Mouse (Mus musculus) adrenal gland, adult 8-10 months (tissue): ENCODE measurements around the gene Arhgap23. TPM values are rescaled to one million over a fixed set of nuclear protein-coding genes. Genes with fewer than 3 reads are reported as not detected.

ENCODE experiments used
- DNase-seq: peaks from one replicate; pipeline ENCODE4 v3.0.0; 2022
- total RNA-seq, 4 experiments: library from RNA; stranded (reverse); gene quantifications; 2 replicates each; pipeline ENCODE4 v1.2.4; 2022

The Arhgap23 gene
- total RNA-seq, 4 experiments from 2014 or later = 23.3 to 36.4 (median 31.8) TPM

DNA sequence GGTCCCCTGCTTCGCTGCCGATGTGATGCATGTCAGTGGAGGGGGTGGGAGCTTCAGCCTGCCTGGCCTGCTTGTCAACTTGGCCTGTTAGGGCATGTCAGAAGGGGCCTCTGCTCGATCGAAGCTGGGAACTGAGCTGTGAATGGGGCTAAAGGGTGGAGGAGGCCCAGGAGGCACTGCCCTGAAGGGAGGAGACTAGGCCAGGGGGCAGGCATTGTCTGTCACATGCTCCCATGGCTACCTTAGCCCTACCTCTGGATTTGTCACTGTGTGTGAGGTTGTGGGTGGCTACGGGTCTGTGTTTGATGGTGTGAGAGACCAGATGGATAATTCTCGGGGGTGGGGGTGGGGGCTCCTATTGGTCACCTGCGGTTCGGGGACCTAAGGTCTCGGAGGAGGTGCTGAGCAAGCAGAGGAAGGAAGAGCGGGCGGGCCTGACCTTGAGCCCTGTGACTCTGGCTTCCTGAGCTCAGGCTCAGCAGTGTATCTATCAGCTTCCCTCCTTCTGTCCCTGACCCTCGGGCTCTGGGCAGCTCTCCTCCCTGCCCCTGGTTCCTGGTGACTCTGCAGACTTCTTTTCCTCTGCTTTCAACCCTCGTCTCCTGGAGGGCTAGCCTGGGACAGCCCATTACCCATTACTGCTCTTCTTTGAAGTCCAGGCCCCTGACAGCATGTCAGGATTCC, 20.6 kb downstream of the Arhgap23 start:
- peak; percentile 75 for DNase-seq

DNA sequence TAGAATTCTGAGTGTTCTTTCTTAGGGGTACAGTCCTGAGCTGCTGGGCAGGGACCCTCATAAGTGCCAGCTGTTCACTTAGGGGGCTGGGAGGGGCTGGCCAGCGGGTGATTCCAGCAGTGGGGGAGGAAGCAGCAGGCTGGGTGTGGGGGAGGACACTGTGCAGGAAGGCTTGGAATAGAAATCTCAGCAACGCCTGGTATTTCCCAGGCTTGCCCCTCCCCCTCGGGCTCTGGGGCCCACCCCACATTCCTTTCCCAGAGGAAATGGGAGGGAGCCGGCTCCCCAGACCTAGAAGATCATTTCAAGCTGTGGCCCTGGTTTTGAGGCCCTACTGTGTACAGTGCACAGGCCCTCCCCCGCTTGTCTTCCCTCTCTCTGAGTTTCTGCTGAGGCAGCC, 22.4 kb downstream of the Arhgap23 start:
- DNase-seq = peak; percentile 74

DNA sequence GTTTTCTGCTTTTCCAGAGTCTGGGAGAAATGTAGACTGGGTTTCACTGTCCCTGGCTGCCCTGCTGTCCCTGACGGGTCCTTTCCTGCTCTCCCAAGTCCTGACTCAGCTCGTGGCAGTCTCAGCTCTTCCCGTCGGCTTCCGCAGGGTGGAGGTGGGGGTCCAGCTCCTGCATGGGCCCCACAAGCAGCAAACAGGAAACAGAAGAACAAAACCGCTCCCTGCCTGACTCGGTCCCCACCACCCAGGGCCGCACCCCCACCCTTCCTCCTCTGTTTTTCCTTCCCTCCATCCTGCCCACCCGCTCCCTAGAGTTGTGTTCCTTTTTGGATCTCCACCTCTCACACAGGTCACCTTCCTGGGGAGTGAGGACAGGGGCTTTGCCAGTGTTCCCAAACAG, 23.5 kb downstream of the Arhgap23 start:
- DNase-seq = no peak

DNA sequence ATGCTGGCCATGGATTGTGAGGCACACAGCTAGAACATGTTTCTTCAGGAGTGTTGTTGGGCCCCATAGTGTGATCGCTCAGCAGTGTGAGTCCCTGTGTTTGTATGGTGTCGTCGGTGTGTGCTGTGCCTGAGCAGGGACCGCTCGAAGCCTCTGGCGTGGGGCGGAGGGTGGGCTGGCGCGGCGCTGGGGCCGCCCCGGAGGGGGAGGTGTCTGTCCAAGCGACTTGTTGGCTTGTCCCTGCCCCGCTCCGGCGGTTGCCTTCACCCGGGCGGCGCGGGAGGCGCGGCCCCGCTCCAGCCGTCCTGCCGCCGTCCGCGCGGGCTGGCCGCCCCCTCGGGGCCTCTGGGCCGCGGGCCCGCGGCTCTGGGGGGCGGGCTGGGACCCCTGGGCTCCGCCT, 24.6 kb downstream of the Arhgap23 start:
- DNase-seq = peak; percentile 72

DNA sequence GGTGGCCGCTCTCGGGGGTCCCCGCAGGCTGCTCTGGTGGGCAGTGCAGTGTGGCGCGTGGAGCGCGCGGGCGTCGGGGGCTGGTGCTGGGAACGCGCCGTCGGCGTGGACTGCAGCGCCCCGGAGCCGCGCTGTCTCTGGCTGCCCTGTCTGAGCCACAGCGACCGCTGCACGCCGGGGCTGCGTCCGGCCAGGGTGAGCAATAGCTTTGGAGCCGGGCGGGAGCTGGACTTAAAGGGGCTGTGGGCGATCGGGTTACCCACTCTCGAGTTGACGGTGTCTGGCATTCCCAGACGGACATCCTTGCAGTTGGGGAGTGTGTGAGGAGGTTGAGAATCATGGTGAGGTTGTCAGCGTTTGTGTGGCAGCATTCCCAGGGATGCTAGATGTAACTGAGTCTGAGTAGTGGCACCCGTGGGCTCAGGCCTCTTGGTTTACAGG, 25.1 kb downstream of the Arhgap23 start:
- no peak for DNase-seq

DNA sequence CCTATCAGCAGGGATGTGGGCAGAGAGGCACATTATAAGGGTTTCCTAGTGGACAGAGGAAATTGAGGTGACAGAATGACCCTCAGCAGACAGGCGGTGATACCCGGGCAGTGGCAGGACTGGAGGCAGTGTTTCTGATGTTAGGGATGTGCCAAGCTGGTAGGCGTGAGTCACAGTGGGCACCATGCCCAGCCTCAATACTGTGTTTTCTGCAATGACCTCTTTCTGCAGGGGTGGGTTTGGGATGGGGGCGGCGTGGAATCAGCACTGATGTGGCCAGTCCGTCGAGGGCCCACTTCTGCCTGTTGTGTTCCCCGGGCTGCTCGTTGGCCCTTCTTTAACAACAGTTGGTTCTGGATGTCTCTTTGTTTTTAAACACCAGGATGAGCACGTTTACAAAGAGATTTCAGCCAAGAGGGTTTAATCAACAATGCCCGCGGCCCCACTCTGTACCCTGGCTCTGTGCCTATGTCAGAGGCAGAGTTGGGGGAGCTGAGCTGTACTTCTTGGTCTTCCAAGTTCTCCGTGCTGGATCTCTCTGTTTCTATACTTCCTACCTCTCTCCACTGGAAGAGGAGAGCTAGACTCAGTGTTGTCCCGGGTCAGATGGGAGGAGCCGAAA, 25.8 kb downstream of the Arhgap23 start:
- DNase-seq = peak; percentile 79

- no peak for DNase-seq
These were observed 26.4 kb downstream of the Arhgap23 start for GRCm38 (mm10) chr11:97441658-97442125.

DNA sequence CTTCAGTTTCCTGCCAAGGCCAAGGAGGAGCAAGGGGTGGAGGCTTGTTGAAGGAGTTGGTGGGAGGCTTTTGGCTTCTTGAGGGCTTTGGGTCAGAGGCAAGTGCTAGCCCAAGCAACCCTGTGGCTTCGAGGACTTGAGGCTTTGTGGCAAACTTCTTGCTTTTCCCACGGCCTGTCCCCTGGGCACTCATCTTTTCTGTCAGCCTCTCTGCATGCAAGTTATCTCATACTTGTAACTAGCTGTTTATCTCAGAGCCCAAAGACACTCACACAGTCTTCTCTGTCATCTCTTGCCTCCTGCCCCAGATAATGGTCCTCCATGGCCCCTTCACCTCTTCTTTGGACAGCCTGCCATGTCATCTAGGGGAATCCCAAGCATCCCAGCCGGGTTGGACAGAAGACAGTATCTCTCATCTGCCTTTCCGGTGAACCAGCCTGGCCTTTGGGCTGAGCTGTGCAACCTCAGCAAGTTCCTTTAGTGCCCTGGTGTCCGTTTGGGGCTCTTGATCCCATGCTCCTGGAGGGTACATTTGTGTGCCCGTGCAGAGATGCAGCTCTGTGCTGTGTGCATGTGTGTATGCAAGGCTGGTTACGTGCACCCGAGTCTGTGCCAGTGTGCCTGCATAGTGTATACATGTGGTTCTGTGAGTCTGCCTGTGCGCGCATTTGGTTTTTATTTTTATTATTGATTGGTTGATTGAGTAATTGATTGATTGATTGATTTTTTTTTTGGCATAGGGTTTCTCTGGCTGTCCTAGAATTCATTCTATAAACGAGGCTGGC, 27.8 kb downstream of the Arhgap23 start:
- DNase-seq = no peak

DNA sequence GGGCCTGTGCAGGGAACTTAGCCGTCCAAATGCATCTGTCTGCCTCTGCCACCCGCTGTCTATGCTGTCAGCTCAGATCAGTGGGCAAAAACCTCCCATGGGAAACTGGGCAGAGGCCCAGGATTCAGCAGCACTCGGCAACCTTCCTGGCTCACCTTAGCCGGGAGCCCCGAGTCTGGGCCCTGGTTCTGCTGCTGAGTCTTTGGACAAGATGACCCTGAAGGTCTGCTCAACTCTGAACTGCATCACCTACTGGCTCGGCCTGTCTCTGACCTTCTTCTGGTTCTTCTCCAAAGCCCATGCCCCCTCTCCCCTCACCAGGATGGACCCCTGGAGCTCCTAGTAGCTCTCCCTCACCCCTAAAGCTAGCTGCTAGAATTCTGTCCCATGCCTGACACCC, 30.3 kb downstream of the Arhgap23 start:
- DNase-seq = no peak

GRCm38 (mm10) chr11:97445999-97446511, 30.7 kb downstream of the Arhgap23 start:
- DNase-seq = no peak

DNA sequence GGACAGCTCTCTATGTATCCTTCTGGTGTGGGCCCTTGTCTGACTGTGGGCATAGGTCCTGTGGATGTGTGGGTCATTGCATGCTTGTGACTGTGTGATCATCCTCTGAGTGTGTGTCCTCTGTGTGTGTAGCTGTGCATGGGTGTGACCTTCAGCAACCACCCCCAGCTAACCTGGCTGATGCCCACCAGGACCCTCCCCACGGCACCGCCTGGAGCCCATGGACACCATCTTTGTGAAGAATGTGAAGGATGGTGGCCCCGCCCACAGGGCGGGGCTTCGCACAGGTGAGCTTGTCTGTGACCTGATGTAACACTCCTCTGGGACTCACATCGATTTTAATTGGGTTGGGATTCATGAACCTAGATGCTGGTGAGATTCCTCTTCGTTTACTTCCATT, 32.6 kb downstream of the Arhgap23 start:
- no peak for DNase-seq

GRCm38 (mm10) chr11:97448611-97449394, 33.5 kb downstream of the Arhgap23 start:
- DNase-seq = peak; percentile 88

- peak; percentile 89 for DNase-seq
These were observed 34.4 kb downstream of the Arhgap23 start for GRCm38 (mm10) chr11:97449601-97450293.

- peak; percentile 66 for DNase-seq
These were observed 35.1 kb downstream of the Arhgap23 start for GRCm38 (mm10) chr11:97450305-97450922.

DNA sequence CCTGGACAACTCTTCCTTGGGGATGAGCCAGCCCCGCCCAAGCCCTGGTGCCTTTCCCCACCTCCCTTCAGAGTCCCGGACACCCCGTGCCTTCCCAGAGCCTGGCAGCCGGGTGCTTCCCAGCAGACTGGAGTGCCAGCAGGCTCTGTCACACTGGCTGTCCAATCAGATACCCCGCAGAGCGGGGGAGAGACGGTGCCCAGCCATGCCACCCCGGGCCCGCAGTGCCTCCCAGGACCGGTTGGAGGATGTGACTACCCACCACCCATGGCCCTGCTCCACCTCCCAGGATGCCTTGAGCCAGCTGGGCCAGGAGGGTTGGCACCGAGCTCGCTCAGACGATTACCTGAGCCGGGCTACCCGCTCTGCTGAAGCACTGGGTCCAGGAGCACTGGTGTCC, 36.3 kb downstream of the Arhgap23 start:
- DNase-seq = peak; percentile 23

DNA sequence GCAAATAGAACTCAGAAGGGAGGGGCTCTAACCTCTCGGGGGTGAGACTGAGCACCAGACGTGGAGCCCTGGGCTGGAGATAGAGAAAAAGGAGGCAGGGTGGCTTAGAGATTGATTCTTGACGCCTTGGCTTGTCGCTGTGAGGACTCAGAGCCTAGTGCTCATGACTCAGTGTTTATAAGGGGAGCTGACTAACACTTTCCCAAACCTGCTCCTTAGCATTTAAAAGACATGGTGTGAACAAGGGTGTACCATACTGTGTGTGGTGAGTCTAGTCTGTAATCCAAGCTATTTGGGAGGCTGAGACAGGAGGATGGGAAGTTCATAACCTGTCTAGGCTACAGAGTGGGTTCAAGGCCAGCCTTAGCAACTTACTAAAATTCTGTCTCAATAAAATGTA, 41.8 kb downstream of the Arhgap23 start:
- DNase-seq = no peak

GRCm38 (mm10) chr11:97461307-97461820, 46.0 kb downstream of the Arhgap23 start:
- no peak for DNase-seq

- no peak for DNase-seq
These were observed 47.2 kb downstream of the Arhgap23 start for GRCm38 (mm10) chr11:97462538-97462937.

GRCm38 (mm10) chr11:97463166-97463565, 47.8 kb downstream of the Arhgap23 start:
- DNase-seq = no peak

- no peak for DNase-seq
These were observed 48.7 kb downstream of the Arhgap23 start for GRCm38 (mm10) chr11:97463991-97464390.

GRCm38 (mm10) chr11:97465957-97466356, 50.6 kb downstream of the Arhgap23 start:
- no peak for DNase-seq
